Mouse (Mus musculus): ENCODE results near the gene Defb25. TPM values are rescaled to one million over a fixed set of nuclear protein-coding genes. Genes with fewer than 3 reads are reported as not detected.

Gene Defb25
- polyA plus RNA-seq, 1 experiment = not detected

DNA sequence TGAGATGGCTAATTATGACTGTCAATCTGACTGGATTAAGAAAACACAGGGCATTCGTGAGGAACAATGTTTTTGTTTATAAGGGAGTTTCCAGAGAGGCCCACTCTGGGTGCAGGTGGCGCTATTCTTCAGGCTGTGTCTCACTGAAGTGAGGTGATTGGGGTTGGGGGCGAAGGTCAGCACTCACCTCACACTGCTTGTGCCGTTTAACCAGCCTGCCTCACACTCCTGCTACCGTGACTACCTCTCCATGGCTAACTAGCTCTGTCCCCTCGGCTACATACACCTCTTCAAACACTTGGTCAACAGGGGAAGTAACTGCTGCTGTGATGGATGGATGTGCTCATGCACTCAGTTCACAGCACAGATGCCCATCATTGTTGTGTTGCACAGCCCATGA, 33.8 kb downstream of the Defb25 start:
- H3K4me1 ChIP-seq (ENCODE audit: control insufficient read depth) = no peaks in the 10 kb centered on the region
- TF ChIP-seq GATA1 (IDR thresholded peaks at IDR 0.05; ENCODE audit: low read length) (no peak), TAL1 (IDR thresholded peaks at IDR 0.05; ENCODE audit: low read length) (no peak)
- H3K27me3 ChIP-seq (ENCODE audit: control insufficient read depth) = no peaks in the 10 kb centered on the region
- H3K36me3 ChIP-seq (ENCODE audit: control insufficient read depth) = no peaks in the 10 kb centered on the region
- H3K9me3 ChIP-seq (ENCODE audit: control insufficient read depth, low read length) = no peaks in the 10 kb centered on the region
- no peak overlapping the region for H3K4me3 ChIP-seq (replicated peaks)

DNA sequence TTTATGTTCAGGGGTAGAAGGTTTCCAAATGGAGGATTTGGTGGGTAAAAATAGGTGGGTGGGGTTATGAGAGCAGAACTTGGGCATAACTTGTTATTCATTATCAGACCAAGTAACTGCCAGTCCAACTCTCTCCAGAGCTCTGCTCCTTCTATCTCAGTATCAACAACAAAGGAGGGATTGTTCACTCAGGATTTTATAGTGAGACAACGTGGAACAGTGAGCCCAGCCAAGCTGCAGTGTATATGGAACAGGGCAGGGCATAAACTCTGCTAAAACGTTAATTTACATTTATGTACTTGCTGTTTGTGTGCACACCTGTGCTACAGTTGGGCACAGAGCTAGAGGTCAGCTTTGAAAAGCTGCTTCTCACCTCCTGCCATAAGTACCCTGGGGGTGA, 34.4 kb downstream of the Defb25 start:
- Histone ChIP-seq H3K36me3 (ENCODE audit: control insufficient read depth) (no peaks in the 10 kb centered on the region), H3K4me3 (replicated peaks) (no peak overlapping the region), H3K27me3 (ENCODE audit: control insufficient read depth) (no peaks in the 10 kb centered on the region), H3K9me3 (ENCODE audit: control insufficient read depth, low read length) (no peaks in the 10 kb centered on the region), H3K4me1 (ENCODE audit: control insufficient read depth) (no peaks in the 10 kb centered on the region)
- no peak for TF ChIP-seq GATA1 (IDR thresholded peaks at IDR 0.05; ENCODE audit: low read length)
- no peak for TF ChIP-seq TAL1 (IDR thresholded peaks at IDR 0.05; ENCODE audit: low read length)

DNA sequence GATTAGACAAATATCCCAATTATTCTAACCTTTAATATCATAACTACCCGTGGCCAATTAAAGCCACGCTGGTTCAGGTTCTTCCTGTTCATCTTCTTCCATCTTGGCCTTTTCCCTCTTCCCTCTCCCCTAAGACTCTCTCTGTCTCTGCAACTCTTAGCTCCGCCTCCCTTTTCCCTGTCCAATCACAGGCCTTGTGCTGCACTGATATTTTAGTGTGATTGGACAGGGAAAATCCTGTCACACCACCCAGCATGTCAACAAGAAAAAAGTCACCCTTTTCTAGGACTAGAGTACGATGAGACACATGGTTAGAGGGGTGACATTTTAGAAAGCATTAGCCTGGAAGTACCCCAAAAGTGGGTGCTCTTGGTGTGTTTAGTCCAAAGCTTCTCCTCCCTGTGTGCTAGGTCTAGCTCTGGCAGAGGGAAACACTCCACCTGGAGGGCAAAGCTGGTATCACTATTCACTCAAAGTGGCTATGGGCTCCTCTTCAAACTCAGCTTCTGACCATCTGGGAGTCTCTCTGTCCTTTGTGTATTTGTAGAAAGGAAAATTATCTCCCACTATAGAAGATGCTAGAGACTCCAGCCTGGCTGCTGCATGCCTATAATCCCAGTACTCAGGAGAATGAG, 35.8 kb downstream of the Defb25 start:
- Histone ChIP-seq H3K27me3 (ENCODE audit: control insufficient read depth) (no peaks in the 10 kb centered on the region), H3K36me3 (ENCODE audit: control insufficient read depth) (no peaks in the 10 kb centered on the region), H3K9me3 (ENCODE audit: control insufficient read depth, low read length) (no peaks in the 10 kb centered on the region), H3K4me1 (ENCODE audit: control insufficient read depth) (no peaks in the 10 kb centered on the region), H3K4me3 (replicated peaks) (no peak overlapping the region)
- TF ChIP-seq TAL1 (IDR thresholded peaks at IDR 0.05; ENCODE audit: low read length) = no peak
- no peak for TF ChIP-seq GATA1 (IDR thresholded peaks at IDR 0.05; ENCODE audit: low read length)

DNA sequence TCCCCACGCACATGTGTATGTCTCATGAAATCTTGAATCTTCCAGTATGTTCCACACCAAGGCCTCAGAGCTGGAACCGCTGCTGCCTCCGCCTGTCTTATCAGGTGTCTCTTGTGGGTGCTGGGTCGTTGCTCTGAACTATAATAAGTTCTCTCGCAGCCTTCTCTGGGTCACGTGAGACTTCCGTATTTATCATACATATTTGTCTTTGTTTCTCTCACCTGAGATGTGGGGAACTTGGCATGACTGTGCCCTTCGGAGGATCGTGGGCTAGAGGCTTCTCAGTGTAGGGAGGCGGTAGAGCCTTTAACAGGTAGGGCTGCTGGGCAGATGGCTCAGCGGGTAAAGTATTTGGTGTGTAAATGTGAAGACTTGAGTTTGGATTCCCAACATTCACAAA, 42.2 kb downstream of the Defb25 start:
- no peaks in the 10 kb centered on the region for H3K4me1 ChIP-seq (ENCODE audit: control insufficient read depth)
- H3K27me3 ChIP-seq (ENCODE audit: control insufficient read depth) = no peaks in the 10 kb centered on the region
- TF ChIP-seq GATA1 (IDR thresholded peaks at IDR 0.05; ENCODE audit: low read length) = no peak
- TF ChIP-seq TAL1 (IDR thresholded peaks at IDR 0.05; ENCODE audit: low read length) = no peak
- H3K4me3 ChIP-seq (replicated peaks) = no peak overlapping the region
- no peaks in the 10 kb centered on the region for H3K36me3 ChIP-seq (ENCODE audit: control insufficient read depth)
- H3K9me3 ChIP-seq (ENCODE audit: control insufficient read depth, low read length) = no peaks in the 10 kb centered on the region

DNA sequence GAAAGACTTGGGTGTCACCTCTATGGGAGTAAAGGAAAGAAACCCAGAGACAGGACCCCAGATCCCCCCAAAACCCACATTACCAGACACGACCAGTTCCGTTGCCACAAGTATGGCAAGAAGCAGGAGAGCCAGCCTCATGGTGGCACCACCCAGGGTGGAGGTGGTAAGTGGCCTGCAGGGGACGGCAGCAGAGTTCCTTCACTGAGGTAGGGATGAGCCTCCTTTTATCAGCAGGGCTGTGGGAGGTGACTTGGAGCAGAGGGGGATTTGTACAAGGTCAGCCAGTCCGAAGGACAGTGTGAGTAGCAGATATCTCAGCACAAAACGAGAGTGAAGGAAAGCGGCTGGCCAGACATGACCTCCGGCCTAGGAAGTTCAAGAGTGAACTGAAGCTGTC, 42.7 kb downstream of the Defb25 start, which contains the start of gene Defb19:
TSS of gene Defb19 (minus strand) at position 206 of the 400 bp plus-strand sequence.
- Histone ChIP-seq H3K4me1 (ENCODE audit: control insufficient read depth) (no peaks in the 10 kb centered on the region), H3K27me3 (ENCODE audit: control insufficient read depth) (no peaks in the 10 kb centered on the region), H3K36me3 (ENCODE audit: control insufficient read depth) (no peaks in the 10 kb centered on the region), H3K4me3 (replicated peaks) (no peak within 1 kb of the TSS), H3K9me3 (ENCODE audit: control insufficient read depth, low read length) (no peaks in the 10 kb centered on the region)
- TF ChIP-seq TAL1 (IDR thresholded peaks at IDR 0.05; ENCODE audit: low read length) (no peak), GATA1 (IDR thresholded peaks at IDR 0.05; ENCODE audit: low read length) (no peak)

DNA sequence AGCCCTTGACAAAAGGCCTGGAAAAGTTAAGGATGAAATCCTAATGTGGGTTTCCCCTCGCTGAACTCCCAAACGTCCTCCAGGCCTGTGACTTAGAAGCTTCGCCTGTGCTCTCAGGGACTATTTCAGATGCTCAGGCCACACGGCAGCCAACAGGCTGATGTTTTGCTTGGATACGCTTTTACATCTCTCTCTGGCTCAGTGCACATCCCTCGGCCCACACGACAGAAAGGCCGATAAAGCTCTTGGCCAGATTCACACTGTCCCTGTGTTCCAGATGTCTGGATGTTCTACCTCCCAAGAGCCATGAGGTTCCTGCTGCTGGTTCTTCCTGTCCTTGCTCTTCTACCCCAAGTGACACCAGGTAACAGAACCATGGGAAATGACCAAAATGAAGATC, 49.4 kb downstream of the Defb25 start:
- Histone ChIP-seq H3K27me3 (ENCODE audit: control insufficient read depth) (no peaks in the 10 kb centered on the region), H3K36me3 (ENCODE audit: control insufficient read depth) (no peaks in the 10 kb centered on the region), H3K9me3 (ENCODE audit: control insufficient read depth, low read length) (no peaks in the 10 kb centered on the region), H3K4me1 (ENCODE audit: control insufficient read depth) (no peaks in the 10 kb centered on the region), H3K4me3 (replicated peaks) (no peak overlapping the region)
- TF ChIP-seq GATA1 (IDR thresholded peaks at IDR 0.05; ENCODE audit: low read length) (no peak), TAL1 (IDR thresholded peaks at IDR 0.05; ENCODE audit: low read length) (no peak)

Other genes starting within 250 kb of the Defb25 start
- not detected in 2 replicates for gene Nrsn2, start 246.4 kb downstream of the Defb25 start, polyA plus RNA-seq (2012)
- 1.4 and 2.3 TPM in 2 replicates for gene Sox12, start 225.0 kb downstream of the Defb25 start, polyA plus RNA-seq (2012)
- 0.90 and 1.0 TPM in 2 replicates for gene Zcchc3, start 208.0 kb downstream of the Defb25 start, polyA plus RNA-seq (2012)
- not detected in 2 replicates for gene 6820408C15Rik, start 207.5 kb downstream of the Defb25 start, polyA plus RNA-seq (2012)
- not detected in 2 replicates for gene Defb23, start 158.4 kb downstream of the Defb25 start, polyA plus RNA-seq (2012)
- not detected in 2 replicates for gene Defb20, start 146.0 kb downstream of the Defb25 start, polyA plus RNA-seq (2012)
- gene Defb22, start 132.9 kb downstream of the Defb25 start, polyA plus RNA-seq (2012) = not detected in 2 replicates
- 0.21 TPM in 1 of 2 replicates, not detected in the other for gene Defb26, start 111.4 kb downstream of the Defb25 start, polyA plus RNA-seq (2012)
- not detected in 2 replicates for gene Defb28, start 104.8 kb downstream of the Defb25 start, polyA plus RNA-seq (2012)
- gene Defb29, start 83.0 kb downstream of the Defb25 start, polyA plus RNA-seq (2012) = not detected in 2 replicates
- gene Gm17416, start 53.7 kb downstream of the Defb25 start, polyA plus RNA-seq (2012) = not detected in 2 replicates
- not detected in 2 replicates for gene Defb21, start 50.3 kb downstream of the Defb25 start, polyA plus RNA-seq (2012)
- gene Defb19, start 42.7 kb downstream of the Defb25 start, polyA plus RNA-seq (2012) = not detected in 2 replicates
- gene Defb45, start 23.7 kb downstream of the Defb25 start, polyA plus RNA-seq (2012) = not detected in 2 replicates
- not detected in 2 replicates for gene Defb36, start 18.7 kb downstream of the Defb25 start, polyA plus RNA-seq (2012)
- not detected in 2 replicates for gene Rem1, start 3.9 kb upstream of the Defb25 start, polyA plus RNA-seq (2012)
- 2.1 and 2.4 TPM in 2 replicates for gene H13, start 46.4 kb upstream of the Defb25 start, polyA plus RNA-seq (2012)
- gene Mcts2, start 64.0 kb upstream of the Defb25 start, polyA plus RNA-seq (2012) = 0.19 and 0.30 TPM in 2 replicates
- gene Id1, start 113.2 kb upstream of the Defb25 start, polyA plus RNA-seq (2012) = 0.75 and 1.2 TPM in 2 replicates
- not detected in 2 replicates for gene Cox4i2, start 131.1 kb upstream of the Defb25 start, polyA plus RNA-seq (2012)
- gene Bcl2l1, start 208.7 kb upstream of the Defb25 start, polyA plus RNA-seq (2012) = 212 and 213 TPM in 2 replicates
- 4.9 and 5.7 TPM in 2 replicates for gene Tpx2, start 224.9 kb upstream of the Defb25 start, polyA plus RNA-seq (2012)